Mouse (Mus musculus): ENCODE results near the gene H60c.
"Not testable (repeated sequence)": the region's sequence is repeated elsewhere in the genome, so short reads cannot be mapped to it uniquely, and the experiment has no call there.

Gene H60c

GRCm38 (mm10) chr10:3267671-3268070 is at the start of gene H60c:
TSS of gene H60c (minus strand) at chr10:3267771.
- no peak for DNase-seq (ENCODE audit: low spot score in 2 of 2)

GRCm38 (mm10) chr10:3308821-3309206 is 41.2 kb upstream of the H60c start:
- no peak for DNase-seq (ENCODE audit: low spot score in 2 of 2)

GRCm38 (mm10) chr10:3308180-3308820 is 40.7 kb upstream of the H60c start:
- DNase-seq (ENCODE audit: low spot score in 2 of 2) = no peak

- DNase-seq (ENCODE audit: low spot score in 2 of 2) = peak; percentile 26 to 58
Measured at GRCm38 (mm10) chr10:3307752-3308151, 40.2 kb upstream of the H60c start.

- DNase-seq (ENCODE audit: low spot score in 2 of 2) = no peak
Measured at GRCm38 (mm10) chr10:3293969-3294368, 26.4 kb upstream of the H60c start.

- DNase-seq (ENCODE audit: low spot score in 2 of 2) = no peak
Measured at GRCm38 (mm10) chr10:3281047-3281446, 13.5 kb upstream of the H60c start.

GRCm38 (mm10) chr10:3274065-3274464 is 6.5 kb upstream of the H60c start:
- DNase-seq (ENCODE audit: low spot score in 2 of 2) = no peak

- DNase-seq (ENCODE audit: low spot score in 2 of 2) = no peak
Measured at GRCm38 (mm10) chr10:3271036-3271435, 3.5 kb upstream of the H60c start.

GRCm38 (mm10) chr10:3266729-3267128 is 842 bp downstream of the H60c start:
- no peak for DNase-seq (ENCODE audit: low spot score in 2 of 2)

GRCm38 (mm10) chr10:3262784-3263183 is 4.8 kb downstream of the H60c start:
- DNase-seq (ENCODE audit: low spot score in 2 of 2) = no peak

GRCm38 (mm10) chr10:3257391-3257790 is 10.2 kb downstream of the H60c start:
- no peak for DNase-seq (ENCODE audit: low spot score in 2 of 2)

- DNase-seq (ENCODE audit: low spot score in 2 of 2) = not testable (repeated sequence)
Measured at GRCm38 (mm10) chr10:3238436-3238835, 29.1 kb downstream of the H60c start.

GRCm38 (mm10) chr10:3236638-3237270 is 30.8 kb downstream of the H60c start:
- DNase-seq (ENCODE audit: low spot score in 2 of 2) = no peak

GRCm38 (mm10) chr10:3228447-3229195 is 39.0 kb downstream of the H60c start:
- DNase-seq (ENCODE audit: low spot score in 2 of 2) = no peak
